Mouse (Mus musculus): ENCODE data around the gene Tmem131l.

Gene Tmem131l

GRCm38 (mm10) chr3:83976161-83976560 is 63.8 kb downstream of the Tmem131l start:
- no peak for DNase-seq

DNA sequence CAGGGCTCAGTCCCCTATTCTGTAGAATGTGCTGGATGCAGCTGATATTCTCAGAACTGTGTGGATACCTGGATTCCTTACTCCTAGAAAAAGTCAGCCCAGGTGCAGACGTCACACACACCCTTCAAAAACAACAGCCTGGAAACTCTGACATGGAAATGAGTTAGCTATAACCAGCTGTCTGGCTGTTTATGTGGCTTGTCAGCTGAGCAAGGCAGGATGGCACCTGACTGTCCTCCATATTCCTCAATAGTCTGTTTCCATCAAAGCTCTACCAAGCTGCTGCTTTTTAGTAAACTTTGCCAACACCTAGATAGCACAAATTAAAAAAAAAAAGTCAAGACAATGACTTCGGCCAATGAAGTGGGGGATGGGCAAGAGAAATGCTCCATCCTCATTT is 66.6 kb downstream of the Tmem131l start:
- no peak for DNase-seq

DNA sequence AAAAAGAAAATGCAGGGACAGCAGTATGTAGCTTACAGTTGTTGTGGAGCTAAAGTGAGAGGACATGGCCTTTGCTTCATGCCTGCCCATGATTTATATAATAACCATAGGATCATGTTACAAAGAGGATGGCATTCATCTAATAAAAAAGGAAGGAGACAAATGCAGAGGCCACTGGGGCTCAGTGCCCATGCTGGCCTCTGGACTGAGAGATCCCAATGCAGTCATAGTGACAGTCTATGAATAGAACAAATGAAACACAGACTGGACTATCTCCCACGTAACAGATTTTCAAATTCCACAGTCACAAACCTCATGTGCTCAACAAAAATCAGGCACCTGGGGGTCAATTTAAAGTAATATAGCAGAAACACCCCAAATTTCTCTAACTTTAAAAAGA is 69.3 kb downstream of the Tmem131l start:
- DNase-seq = no peak

- DNase-seq = no peak
Measured at GRCm38 (mm10) chr3:83969081-83969480, 70.9 kb downstream of the Tmem131l start.

DNA sequence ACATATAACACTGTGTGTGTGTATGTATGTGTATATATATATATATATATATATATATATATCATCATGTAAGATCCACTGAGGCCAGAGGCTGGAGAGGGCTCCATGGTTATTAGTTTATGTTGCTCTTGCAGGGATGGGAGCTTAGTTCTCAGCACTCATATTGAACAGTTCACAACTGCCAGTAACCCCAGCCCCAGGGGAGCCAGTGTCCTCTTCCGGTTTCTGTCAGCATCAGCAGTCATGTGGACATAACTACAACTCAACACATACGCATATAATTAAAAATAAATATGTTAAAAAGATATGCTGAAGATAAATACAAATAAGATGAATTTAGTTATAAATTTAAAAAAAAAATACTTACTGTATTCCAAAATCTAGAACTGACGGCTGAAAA is 72.2 kb downstream of the Tmem131l start:
- DNase-seq = no peak

DNA sequence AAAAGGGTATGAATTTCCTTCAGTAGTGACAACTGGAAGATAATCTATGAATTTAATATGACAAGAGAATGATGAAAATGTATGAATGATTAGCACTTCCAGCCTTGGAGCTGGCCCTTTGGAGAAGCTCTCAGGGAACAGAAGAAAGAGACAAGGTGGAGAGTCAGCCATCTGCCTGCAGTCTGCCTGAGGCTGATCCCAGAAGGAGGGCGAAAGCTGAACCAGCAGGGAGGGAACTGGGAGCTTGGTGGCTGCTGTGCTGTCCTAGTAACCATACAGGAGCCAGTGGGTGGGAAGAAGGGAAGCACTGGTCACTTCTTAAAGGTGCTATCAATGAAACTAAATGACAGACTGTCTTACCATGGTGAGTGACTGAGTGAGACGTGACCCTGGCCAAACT is 74.6 kb downstream of the Tmem131l start:
- no peak for DNase-seq

GRCm38 (mm10) chr3:83963705-83964104 is 76.3 kb downstream of the Tmem131l start:
- no peak for DNase-seq

- no peak for DNase-seq
Measured at GRCm38 (mm10) chr3:83962571-83962970, 77.4 kb downstream of the Tmem131l start.

GRCm38 (mm10) chr3:83962076-83962475 is 77.9 kb downstream of the Tmem131l start:
- DNase-seq = no peak

DNA sequence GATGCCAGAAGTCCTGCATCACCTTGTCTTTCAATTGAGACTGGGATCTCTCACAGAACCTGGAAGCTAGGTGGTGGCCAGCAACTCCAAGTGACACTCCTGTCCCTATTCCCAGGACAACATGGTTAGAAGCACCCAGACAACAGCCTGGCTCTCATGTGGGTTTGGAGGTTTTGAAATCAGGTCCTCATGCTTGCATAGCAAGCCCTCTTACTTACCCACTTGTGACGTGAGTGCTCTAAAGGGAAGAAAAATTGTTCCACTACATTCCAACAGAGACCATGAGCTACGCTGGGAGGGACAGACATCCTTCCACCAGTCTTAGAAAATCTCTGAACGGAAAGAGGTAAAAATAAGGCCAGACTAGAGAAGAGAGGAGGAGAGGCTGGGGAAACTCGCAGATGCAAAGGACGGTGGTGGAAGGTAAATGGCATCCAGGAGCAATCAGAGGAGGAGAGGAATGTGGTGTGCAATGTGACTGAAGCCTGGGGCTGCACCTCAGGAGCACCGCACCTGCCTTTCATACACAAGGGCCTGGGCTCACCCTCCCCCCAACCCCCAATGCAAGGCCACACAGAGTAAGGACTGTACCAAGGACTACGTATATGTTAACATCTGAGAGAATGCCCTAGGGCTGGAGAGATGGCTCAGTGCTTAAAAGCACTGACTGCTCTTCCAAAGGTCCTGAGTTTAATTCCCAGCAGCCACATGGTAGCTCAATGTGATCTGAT is 80.9 kb downstream of the Tmem131l start:
- peak; percentile 29 to 31 for DNase-seq

DNA sequence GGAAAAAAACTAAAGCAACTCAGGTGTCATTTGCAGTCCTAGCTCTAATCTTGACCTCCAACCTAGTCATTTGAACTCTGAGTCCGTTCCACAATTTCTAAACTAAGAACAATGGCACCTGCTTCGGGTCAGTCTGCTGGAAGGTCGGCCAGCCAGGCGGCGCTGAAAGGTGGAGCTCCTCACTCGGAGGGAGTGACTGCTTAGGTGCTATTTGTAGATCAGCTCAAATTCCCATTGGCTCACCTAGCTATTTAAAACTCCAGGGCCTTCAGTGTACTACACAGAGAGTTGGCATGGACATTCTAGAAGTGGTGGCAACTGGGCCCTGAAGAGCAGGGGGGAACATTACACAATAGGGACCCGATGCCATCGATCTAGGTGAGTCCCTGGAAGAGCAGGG is 86.1 kb downstream of the Tmem131l start:
- DNase-seq = no peak

- no peak for DNase-seq
Measured at GRCm38 (mm10) chr3:83948801-83949200, 91.2 kb downstream of the Tmem131l start.

DNA sequence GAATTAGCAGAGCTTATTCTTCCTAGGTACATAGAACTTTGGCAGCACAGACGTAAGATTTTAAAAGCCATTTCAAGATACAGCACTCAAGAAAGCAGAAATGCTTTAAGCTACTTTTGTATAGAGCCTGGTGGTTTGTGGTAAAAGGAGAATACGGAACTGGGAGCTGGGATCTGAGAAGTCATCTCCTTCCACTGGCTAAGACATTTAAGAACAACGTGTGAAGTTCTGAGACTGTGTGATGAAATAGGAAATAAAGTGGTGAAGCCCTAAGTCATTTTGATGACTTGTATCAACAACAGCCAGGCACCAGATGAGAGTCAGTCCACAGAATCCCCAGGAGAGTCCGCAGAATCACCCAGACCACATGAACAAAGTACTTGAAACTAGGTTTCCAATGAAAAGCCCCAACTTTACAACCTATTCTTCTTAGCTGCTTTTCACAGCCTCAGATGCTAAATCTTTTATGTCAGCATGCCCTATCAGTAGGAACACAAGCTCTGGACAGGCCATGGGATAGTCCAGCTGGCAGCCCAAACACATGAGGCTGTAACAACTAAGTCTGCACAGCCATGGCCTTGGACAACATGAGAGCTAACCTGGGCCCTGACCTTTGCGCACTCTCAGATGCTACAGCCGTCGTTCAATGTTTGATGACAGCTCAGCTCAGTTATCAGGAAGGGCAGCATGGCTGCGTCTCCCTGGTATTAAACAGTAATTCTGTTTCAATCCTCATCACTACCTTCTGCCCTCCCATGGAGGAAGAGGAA is 92.3 kb downstream of the Tmem131l start:
- DNase-seq = no peak

- DNase-seq = no peak
Measured at GRCm38 (mm10) chr3:83946848-83947247, 93.1 kb downstream of the Tmem131l start.

DNA sequence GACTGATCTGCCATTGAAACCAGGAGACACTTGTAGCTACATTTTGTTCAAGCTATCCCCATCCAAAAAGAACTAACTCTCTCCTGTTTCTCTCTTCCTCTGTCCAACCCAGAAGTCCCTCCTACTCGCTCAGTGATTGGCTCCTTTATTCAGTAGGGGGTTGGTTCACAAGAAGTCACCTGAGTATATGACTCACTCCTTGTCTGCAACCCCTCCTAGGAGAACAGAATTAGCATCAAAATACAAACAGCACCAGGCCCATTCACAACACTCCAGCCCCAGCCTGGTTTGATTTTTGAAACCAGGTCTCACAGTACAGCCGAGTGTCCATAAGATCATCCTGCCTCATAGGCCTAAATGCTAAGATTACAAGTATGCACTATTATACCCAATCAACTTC is 96.3 kb downstream of the Tmem131l start:
- DNase-seq = no peak

DNA sequence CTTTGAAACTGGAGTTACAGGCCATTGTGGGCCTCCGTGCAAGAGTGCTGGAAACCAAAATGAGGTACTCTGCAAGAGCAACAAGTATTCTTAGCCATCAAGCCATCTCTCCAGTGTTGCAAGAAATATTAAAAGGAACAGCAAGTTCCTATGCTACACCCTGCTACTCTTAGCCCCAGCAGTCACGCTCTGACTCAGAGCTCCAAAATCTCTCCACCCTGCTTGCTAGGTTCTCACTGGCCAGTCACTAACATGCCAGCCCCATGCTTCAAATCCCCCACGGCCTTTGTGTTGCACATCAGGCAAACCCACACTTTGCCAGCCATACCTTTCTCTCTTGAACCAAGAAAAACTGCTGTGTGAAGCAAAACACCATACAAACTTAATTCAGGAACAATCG is 96.8 kb downstream of the Tmem131l start:
- DNase-seq = no peak

DNA sequence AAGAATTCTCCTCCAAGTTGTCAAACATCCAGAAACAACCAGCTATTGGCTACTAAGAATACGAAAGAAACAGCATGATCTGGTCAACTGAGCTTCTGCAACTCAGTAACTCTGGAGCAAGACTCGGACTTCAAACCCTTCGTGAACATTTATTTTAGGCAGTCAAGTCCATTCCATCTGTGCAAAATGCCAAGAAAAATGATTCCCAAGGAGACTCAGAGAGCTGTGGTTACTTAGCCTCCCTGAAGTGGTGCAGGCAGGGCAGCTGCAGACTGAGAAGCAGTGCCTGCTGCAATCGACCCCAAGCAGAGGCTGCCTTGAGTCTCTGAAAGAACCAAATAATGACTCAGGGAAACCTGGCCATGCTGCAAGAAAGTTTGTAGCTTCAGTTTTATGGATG is 98.1 kb downstream of the Tmem131l start:
- no peak for DNase-seq

GRCm38 (mm10) chr3:83938871-83939270 is 101.1 kb downstream of the Tmem131l start:
- no peak for DNase-seq

DNA sequence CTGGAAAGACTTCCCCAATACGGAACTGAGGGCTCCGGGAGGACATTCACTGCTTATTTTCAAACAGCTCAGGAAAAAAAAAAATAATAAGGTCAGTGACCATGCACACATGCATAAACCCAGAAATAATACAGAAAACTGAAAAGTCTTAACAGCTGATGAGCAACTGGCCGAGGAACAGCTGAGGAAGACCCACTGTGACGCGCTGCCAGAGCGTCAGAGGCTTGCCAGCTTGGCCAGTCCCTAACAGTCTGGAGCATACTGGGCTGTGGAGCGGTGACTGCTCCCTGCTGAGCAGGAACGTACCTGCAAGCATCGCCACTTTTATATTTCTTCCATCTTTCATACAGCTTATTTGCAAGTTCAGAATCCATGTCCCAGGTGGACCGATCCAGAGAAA is 105.5 kb downstream of the Tmem131l start:
- no peak for DNase-seq

DNA sequence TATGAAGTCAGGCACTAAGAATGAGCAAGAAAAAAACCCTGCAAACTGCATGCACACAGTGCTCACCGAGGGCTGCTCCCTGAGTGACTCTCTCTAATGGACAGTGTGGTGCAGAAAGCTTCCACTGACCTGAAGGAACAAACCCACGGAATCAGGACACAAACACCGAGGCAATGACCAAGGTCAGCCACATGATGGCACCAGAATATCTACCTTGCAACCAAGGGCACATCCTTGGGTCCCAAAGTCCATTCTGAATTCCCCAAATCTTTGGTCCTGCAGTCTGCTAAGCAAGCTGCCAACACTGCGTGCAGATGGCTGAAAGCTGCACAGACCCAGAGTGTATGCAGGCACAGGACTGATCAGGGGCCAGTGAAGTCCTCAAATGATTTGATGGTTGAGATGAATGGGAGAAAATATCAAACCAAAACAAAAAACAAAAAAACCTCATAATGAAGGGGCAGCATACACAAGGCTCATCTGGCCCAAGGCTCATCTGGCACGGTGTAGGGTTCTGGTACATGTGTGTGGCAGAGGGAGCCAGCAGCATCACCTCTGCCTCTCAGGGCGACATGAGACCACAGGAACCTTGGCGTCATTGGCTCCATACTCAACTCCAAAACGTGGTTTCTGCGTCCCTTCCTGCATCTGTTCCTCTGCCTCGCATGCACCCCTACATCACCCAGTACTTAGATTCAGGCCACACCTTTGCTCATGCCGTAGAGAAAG is 124.0 kb downstream of the Tmem131l start:
- peak in 1 of 2 experiments; percentile 45 for DNase-seq

- no peak for DNase-seq
Measured at GRCm38 (mm10) chr3:83915102-83915501, 124.9 kb downstream of the Tmem131l start.

- no peak for DNase-seq
Measured at GRCm38 (mm10) chr3:83910707-83911106, 129.3 kb downstream of the Tmem131l start.

DNA sequence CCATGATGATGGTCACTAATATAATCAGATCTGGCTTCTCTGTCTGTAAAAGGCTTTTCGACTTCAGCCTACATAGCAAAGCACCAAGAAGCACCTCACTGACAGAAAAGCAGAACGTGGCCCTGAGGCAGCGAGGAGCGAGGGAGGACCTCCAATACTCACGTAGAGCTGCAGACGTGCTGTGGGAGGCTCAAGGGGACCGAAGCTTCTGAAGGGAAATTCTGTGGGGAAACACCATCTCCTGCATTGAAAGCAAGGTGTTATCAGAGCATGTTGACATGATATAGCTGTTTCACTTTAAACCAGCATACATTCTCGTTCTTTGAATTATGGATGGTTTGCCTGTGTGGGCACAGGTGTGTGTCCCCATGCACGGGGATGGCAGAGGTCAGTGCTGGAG is 133.8 kb downstream of the Tmem131l start:
- no peak for DNase-seq

GRCm38 (mm10) chr3:83905161-83905560 is 134.8 kb downstream of the Tmem131l start:
- DNase-seq = no peak

Measured in lung, postnatal 4 days (tissue).